Mouse (Mus musculus) kidney, adult 2 months (tissue): Measurements from ENCODE around the gene Pnp. TPM values are rescaled to one million over a fixed set of nuclear protein-coding genes. Genes with fewer than 3 reads are reported as not detected.
"Not testable (repeated sequence)": the region's sequence is repeated elsewhere in the genome, so short reads cannot be mapped to it uniquely, and the experiment has no call there.

Experiments
- DNase-seq: peaks from one replicate; pipeline ENCODE4 v3.0.0; 2021
- H3K27ac ChIP-seq: fragments of 200-500 bp; 2 replicates; pipeline ENCODE4 v1.5.1; 2012; ENCODE audit warnings: low read depth, low read length, control low read depth, inconsistent platforms; ENCODE audit not compliant: insufficient read depth
- H3K27me3 ChIP-seq: fragments of 200-500 bp; replicated peaks from 2 replicates; pipeline ENCODE4 v1.6.1; 2012; ENCODE audit warnings: mild to moderate bottlenecking, moderate library complexity, low read length, inconsistent platforms; ENCODE audit not compliant: control insufficient read depth, insufficient read depth
- H3K36me3 ChIP-seq: fragments of 200-500 bp; 2 replicates; pipeline ENCODE4 v1.6.1; 2012; ENCODE audit warnings: mild to moderate bottlenecking, moderate library complexity, low read length, inconsistent platforms; ENCODE audit not compliant: control insufficient read depth, insufficient read depth
- H3K4me1 ChIP-seq: fragments of 200-500 bp; 2 replicates; pipeline ENCODE4 v1.6.1; 2011; ENCODE audit warnings: low read length; ENCODE audit not compliant: control insufficient read depth, insufficient read depth
- H3K4me3 ChIP-seq: fragments of 200-500 bp; 2 replicates; pipeline ENCODE4 v1.5.1; 2011; ENCODE audit warnings: mild to moderate bottlenecking, low read depth, low read length, control low read depth; ENCODE audit not compliant: insufficient read depth
- CTCF ChIP-seq: fragments of 200-500 bp; conservative IDR thresholded peaks from 2 replicates; pipeline ENCODE4 v1.5.1; 2011; ENCODE audit warnings: low read depth, mild to moderate bottlenecking, control low read depth, low read length, moderate library complexity, mixed read lengths; ENCODE audit not compliant: insufficient read depth, insufficient read length
- POLR2A ChIP-seq: fragments of 200-500 bp; IDR thresholded peaks from one replicate; pipeline ENCODE4 v1.6.1; 2011; ENCODE audit warnings: low read depth, low read length, control low read depth
- WGBS: fragments of 180-500 bp; shearing (Covaris S2); methylation state at CpG from one replicate; pipeline ENCODE4 v1.1.7; 2018; 5-methylcytosine and 5-hydroxymethylcytosine counted together
- polyA plus RNA-seq: library from polyadenylated mRNA; depleted of rRNA; stranded (reverse); fragments of >200 nt; gene quantifications from 2 replicates; pipeline ENCODE4 v1.2.3, GENCODE M21; 2012

Gene Pnp
- polyA plus RNA-seq, 1 experiment = 91.3 TPM

DNA sequence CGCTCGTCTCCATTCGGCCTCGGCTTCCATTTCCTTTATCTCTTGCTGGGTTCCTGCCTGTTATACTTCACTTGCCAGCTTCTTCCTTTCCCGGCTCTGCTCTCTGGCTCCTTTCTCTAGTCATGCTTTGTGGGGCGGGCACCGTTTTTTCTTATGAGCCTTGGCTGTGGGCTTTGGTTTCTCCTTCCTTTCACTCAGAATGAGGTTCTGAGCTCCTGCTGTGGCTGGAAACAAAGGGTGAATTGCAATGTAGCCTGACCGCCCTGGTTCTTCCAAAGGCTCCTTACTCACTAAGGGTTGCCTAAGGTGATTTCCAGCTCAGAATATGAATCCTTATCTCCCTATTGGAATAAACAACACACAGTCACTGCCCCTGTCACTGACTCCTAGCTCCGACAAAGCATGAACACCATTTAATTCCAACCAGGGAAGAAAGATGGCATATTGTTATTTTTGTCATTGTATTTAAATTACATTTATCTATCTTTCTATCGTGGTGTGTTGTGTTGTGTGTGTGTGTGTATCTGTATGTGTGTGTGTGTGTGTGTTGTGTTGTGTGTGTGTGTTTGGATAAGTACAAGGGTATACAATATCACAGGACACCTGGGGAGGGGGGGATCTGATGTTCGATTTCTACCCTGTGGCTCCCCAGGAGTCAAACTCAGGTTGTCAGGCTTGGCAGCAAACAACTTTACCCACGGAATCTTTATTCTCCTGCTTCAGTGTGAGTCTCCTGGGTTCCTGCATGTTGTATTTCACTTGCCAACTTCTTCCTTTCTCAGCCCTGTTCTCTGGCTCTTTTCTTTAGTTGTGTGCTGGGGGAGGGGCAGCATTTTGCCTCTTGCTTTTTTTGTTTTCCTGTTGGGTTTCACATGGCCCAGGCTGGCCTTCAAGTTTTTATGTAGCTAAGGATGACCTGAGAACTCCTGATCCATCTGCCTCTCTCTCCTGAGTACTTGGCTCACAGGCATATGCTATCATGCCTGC is 39.0 kb downstream of the Pnp start:
- Histone ChIP-seq H3K4me1 (0 out of 2 replicates have a peak, but pooled peaks cover 2% of the 10 kb centered on the region), H3K4me3 (no peak overlapping the region), H3K27me3 (no peaks in the 10 kb centered on the region), H3K36me3 (no peaks in the 10 kb centered on the region), H3K27ac (no peak overlapping the region)
- 53% methylated on average over 12 of the region's 12 CpGs for WGBS
- no peak for TF ChIP-seq CTCF
- no peak for TF ChIP-seq POLR2A
- DNase-seq = no peak

DNA sequence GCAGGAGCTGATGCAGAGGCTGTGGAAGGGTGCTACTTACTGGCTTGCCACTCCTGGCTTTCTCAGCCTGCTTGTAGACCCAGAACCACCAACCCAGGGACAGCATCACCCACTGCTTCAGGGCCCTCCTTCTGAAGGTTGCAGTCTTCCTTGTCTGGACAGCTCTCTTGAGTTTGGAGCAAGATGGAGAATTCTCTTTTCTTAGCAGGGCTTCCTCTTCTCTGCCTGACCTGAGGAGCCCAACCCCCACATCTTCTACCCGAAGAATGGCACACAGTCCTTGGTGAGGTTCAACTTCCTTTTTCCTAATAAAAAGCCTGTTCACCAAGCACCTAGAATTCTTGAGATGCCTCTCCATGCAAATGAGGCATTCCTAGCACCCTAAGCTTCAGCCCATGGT is 39.9 kb downstream of the Pnp start:
- Histone ChIP-seq H3K27me3 (no peaks in the 10 kb centered on the region), H3K27ac (no peak overlapping the region), H3K36me3 (no peaks in the 10 kb centered on the region), H3K4me1 (0 out of 2 replicates have a peak, but pooled peaks cover 2% of the 10 kb centered on the region), H3K4me3 (no peak overlapping the region)
- TF ChIP-seq POLR2A (no peak), CTCF (no peak)
- 50% methylated on average over 1 of the region's 1 CpGs for WGBS
- no peak for DNase-seq

DNA sequence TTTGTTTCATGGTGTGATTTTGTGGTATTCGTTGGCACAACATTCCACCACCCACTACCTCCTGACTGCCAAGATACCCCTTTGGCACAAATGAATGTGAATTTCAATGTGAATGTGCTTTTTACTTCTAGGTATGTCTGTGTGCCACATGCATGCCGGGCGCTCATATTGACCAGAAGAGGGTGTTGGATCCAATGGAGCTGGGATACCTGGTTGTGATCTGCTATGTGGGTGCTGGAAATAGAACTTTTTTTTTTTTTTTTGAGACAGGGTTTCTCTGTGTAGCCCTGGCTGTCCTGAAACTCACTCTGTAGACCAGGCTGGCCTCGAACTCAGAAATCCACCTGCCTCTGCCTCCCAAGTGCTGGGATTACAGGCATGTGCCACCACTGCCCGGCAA is 42.2 kb downstream of the Pnp start:
- not testable (repeated sequence) for H3K36me3 ChIP-seq, DNase-seq, H3K4me1 ChIP-seq, H3K27ac ChIP-seq, H3K27me3 ChIP-seq, H3K4me3 ChIP-seq
- 86% methylated on average over 5 of the region's 5 CpGs for WGBS

DNA sequence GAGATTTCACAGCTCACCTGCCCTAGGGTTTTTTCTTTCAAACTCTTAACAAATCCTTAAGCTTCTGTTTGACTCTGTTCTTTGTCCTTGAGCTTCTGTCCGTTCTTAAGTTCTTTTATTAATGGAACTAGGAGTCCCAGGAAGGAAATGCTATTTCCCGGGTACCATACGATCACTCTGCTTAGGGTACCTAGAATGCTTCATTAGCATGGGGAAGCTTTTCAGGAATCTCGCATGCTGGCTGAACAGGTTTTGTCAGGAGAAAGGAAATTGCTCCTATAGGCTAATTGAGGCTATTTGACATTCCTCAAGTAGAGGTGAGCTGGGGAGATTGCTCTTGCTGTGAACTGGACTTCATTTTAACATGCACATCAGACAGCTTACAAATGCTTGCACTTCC is 42.8 kb downstream of the Pnp start:
- no peak overlapping the region for H3K4me3 ChIP-seq
- no peaks in the 10 kb centered on the region for H3K27me3 ChIP-seq
- H3K4me1 ChIP-seq = peaks cover 8% of the 10 kb centered on the region
- TF ChIP-seq CTCF = no peak
- TF ChIP-seq POLR2A = no peak
- DNase-seq = peak; percentile 37
- WGBS = 48% methylated on average over 4 of the region's 4 CpGs
- H3K27ac ChIP-seq = 0 out of 2 replicates have a peak overlapping the region, but pooled peaks have one; percentile 32
- no peaks in the 10 kb centered on the region for H3K36me3 ChIP-seq

DNA sequence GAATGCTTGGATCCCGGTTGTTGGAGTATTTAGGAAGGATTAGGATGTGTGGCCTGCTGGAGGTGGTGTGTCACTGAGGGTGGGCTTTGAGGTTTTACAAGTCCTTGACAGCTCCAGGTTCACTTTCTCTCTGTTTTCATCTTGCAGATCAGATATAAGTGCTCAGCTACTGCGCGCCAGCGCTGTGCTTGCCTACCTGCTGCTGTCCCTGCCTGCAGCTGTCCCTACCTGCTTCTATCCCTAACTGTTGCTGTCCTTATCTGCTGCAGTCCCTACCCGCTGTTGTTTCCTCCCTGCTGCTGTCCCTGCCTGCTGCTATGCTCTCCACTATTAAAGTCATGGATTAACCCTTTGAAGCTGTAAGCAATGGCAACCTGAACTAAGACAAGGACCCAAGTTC is 44.1 kb downstream of the Pnp start:
- no peak for DNase-seq
- Histone ChIP-seq H3K4me3 (no peak overlapping the region), H3K27me3 (no peaks in the 10 kb centered on the region), H3K27ac (no peak overlapping the region), H3K4me1 (peaks cover 8% of the 10 kb centered on the region), H3K36me3 (no peaks in the 10 kb centered on the region)
- TF ChIP-seq POLR2A = no peak
- TF ChIP-seq CTCF = no peak
- WGBS = 90% methylated on average over 5 of the region's 5 CpGs

DNA sequence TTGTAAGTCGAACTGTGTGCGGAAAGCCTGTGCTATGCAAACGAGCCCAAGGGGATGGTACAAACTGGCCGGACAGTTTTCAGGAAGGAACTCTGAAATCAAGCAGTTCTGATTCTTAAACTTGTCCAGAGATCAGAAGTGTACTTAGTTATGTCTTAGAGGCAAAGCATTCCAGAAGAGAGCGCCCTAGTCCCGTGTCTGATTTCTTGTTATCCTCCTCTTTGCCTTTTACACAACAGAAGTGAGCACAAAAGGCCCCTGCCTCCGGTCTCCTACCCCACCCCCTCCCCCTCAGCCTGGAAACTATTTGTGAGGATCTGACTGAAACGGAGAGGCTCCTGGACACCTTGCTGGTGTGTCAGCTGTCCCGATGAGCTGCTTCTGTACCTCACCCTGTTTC is 45.8 kb downstream of the Pnp start:
- DNase-seq = peak; percentile 57
- TF ChIP-seq POLR2A (no peak), CTCF (0 out of 2 replicates have a peak, but pooled peaks have one; percentile 12)
- WGBS = 28% methylated on average over 9 of the region's 9 CpGs
- H3K27me3 ChIP-seq = no peaks in the 10 kb centered on the region
- peaks cover 8% of the 10 kb centered on the region for H3K4me1 ChIP-seq
- no peak overlapping the region for H3K4me3 ChIP-seq
- H3K36me3 ChIP-seq = no peaks in the 10 kb centered on the region
- no peak overlapping the region for H3K27ac ChIP-seq

DNA sequence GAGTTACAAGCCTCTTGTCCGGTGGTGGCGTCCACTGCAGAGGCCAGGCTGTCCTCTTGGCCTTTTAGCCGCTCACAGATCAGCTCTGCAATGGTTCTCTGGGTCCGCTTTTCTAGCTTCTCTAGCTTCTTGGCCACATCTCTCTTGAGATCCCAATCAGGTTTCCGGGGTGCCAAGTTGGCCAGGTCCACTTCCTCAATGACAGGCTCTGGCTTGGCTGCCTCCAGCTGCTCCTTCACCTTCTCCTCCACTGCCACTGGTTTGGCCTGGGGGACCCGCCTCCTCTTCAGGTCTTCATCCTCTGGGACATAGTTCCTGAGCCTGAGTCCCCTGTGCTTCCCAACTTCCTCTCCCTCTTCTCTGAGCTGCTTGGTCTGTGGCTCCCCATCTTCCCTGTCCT is 47.6 kb downstream of the Pnp start:
- not testable (repeated sequence) for H3K27ac ChIP-seq, H3K4me3 ChIP-seq, H3K4me1 ChIP-seq, DNase-seq, H3K27me3 ChIP-seq, H3K36me3 ChIP-seq
- 84% methylated on average over 6 of the region's 6 CpGs for WGBS
